ENCODE assay signal across 9 mouse cellular contexts in genomic region chr6:92665530-92665989, GRCm38 (mm10). TPM values are rescaled to one million over a fixed set of nuclear protein-coding genes. Genes with fewer than 3 reads are reported as not detected.
DNase-seq lines count a peak whose midpoint lies in the region; ATAC-seq and TF ChIP-seq lines count a peak whose summit lies in the region.
"Had no signal": no experiment of that assay in that cellular context is flagged by ENCODE, and none has a peak within 500 bp of the region (broad histone marks: within the 10 kb centered on the region; RNA-seq: fewer than 3 reads in every experiment).

No protein-coding gene starts in this region.

- H3K27ac ChIP-seq in hindbrain, embryonic 13.5 days = peak overlapping the region; percentile 55
- no peak overlapping the region for H3K27ac ChIP-seq in midbrain, embryonic 11.5 days (ENCODE audit: low read depth, low read length)
- H3K27ac ChIP-seq in stomach, postnatal 0 days (replicated peaks) = 0 out of 2 replicates have a peak overlapping the region, but pooled peaks have one; percentile 18
- H3K27ac ChIP-seq: embryonic facial prominence, embryonic 13.5 days had no signal

- TF ChIP-seq CTCF in Patski (IDR thresholded peaks at IDR 0.05) = peak; percentile 82
- peak; percentile 84 for TF ChIP-seq CTCF in stomach, postnatal 0 days (IDR thresholded peaks at IDR 0.05; ENCODE audit: low read depth)

- CTCF ChIA-PET in Patski (lab: Charles Lee) = interaction anchor here (0.5 to 4.4 kb wide), 25 partner anchors 9 to 219 kb away, joined by 3 to 25 read pairs (median 3); no protein-coding TSS in a partner anchor

- WGBS in hindbrain, embryonic 13.5 days = 3% methylated on average over 1 of the region's 1 CpGs
- WGBS in midbrain, embryonic 11.5 days = 4% methylated on average over 1 of the region's 1 CpGs
- 4% methylated on average over 1 of the region's 1 CpGs for WGBS in stomach, postnatal 0 days

- H3K4me1 ChIP-seq in hindbrain, embryonic 13.5 days (replicated peaks) = peaks cover 54% of the 10 kb centered on the region
- peaks cover 6% of the 10 kb centered on the region; the same call in 1 of the 2 replicates for H3K4me1 ChIP-seq in midbrain, embryonic 11.5 days (ENCODE audit: control insufficient read depth, insufficient read depth, low read length)
- no peaks in the 10 kb centered on the region for H3K4me1 ChIP-seq in stomach, postnatal 0 days (replicated peaks; ENCODE audit: control insufficient read depth, insufficient read depth)

- no peak for TF ChIP-seq EP300 in stomach, postnatal 0 days (optimal IDR thresholded peaks at IDR 0.05)

- peak; percentile 46 for DNase-seq in Patski (ENCODE audit: low read depth, low spot score)
- peak; percentile 12 for DNase-seq in c-Kit-positive CD71-negative TER-119-negative erythroid progenitor cells, embryonic 14.5 days (ENCODE audit: low read depth)
- peak; percentile 53 for DNase-seq in forelimb bud, embryonic 11.5 days (ENCODE audit: low read depth, low spot score)
- peak; percentile 73 for DNase-seq in left cerebral cortex, adult 11 months (ENCODE audit: low spot score)
- peak; percentile 97 for DNase-seq in midbrain, embryonic 11.5 days (ENCODE audit: low spot score, missing footprints)
- peak; percentile 65 for DNase-seq in stomach, postnatal 0 days (ENCODE audit: low spot score)

- POLR2A ChIA-PET in Patski (lab: Charles Lee) = no interaction called here

- no peak overlapping the region for H3K4me3 ChIP-seq in hindbrain, embryonic 13.5 days
- H3K4me3 ChIP-seq in midbrain, embryonic 11.5 days (ENCODE audit: low read depth, low read length) = no peak overlapping the region
- H3K4me3 ChIP-seq in stomach, postnatal 0 days (ENCODE audit: low read depth, low read length) = no peak overlapping the region
- H3K4me3 ChIP-seq: embryonic facial prominence, embryonic 13.5 days had no signal

- H3K27me3 ChIP-seq in Patski = no peaks in the 10 kb centered on the region
- H3K27me3 ChIP-seq in hindbrain, embryonic 13.5 days = no peaks in the 10 kb centered on the region
- no peaks in the 10 kb centered on the region for H3K27me3 ChIP-seq in midbrain, embryonic 11.5 days (ENCODE audit: control insufficient read depth, insufficient read depth, low read length)
- H3K27me3 ChIP-seq in stomach, postnatal 0 days (ENCODE audit: control insufficient read depth, insufficient read depth, low read length) = no peaks in the 10 kb centered on the region
- H3K27me3 ChIP-seq: embryonic facial prominence, embryonic 13.5 days had no signal

- no peaks in the 10 kb centered on the region for H3K36me3 ChIP-seq in hindbrain, embryonic 13.5 days
- no peaks in the 10 kb centered on the region for H3K36me3 ChIP-seq in midbrain, embryonic 11.5 days (ENCODE audit: control insufficient read depth, insufficient read depth, low read length)
- no peaks in the 10 kb centered on the region for H3K36me3 ChIP-seq in stomach, postnatal 0 days (ENCODE audit: control insufficient read depth, insufficient read depth, low read length)
- H3K36me3 ChIP-seq: embryonic facial prominence, embryonic 13.5 days had no signal

- ATAC-seq in Patski = no peak
- peak; percentile 21; the same call in 1 of the 2 replicates for ATAC-seq in hindbrain, embryonic 13.5 days (ENCODE audit: low FRiP score)
- no peak; the same call in 1 of the 2 replicates for ATAC-seq in midbrain, embryonic 11.5 days (ENCODE audit: low FRiP score)
- ATAC-seq in stomach, postnatal 0 days (ENCODE audit: low FRiP score, low TSS enrichment) = peak; percentile 38; the same call in 1 of the 2 replicates
- ATAC-seq in erythroblast, adult 5-6 weeks (replicated peaks; ENCODE audit: low FRiP score, poor library complexity, severe bottlenecking) = no peak

- H3K4me2 ChIP-seq in hindbrain, embryonic 13.5 days = no peak overlapping the region
- H3K4me2 ChIP-seq in midbrain, embryonic 11.5 days = no peak overlapping the region
- H3K4me2 ChIP-seq in stomach, postnatal 0 days (replicated peaks; ENCODE audit: low read depth) = no peak overlapping the region
- H3K4me2 ChIP-seq: embryonic facial prominence, embryonic 13.5 days had no signal

- no peak overlapping the region for H3K9ac ChIP-seq in hindbrain, embryonic 13.5 days
- 0 out of 2 replicates have a peak overlapping the region, but pooled peaks have one; percentile 28 for H3K9ac ChIP-seq in midbrain, embryonic 11.5 days (ENCODE audit: low read length)
- no peak overlapping the region for H3K9ac ChIP-seq in stomach, postnatal 0 days (ENCODE audit: low read length)
- H3K9ac ChIP-seq: embryonic facial prominence, embryonic 13.5 days had no signal

- H3K9me3 ChIP-seq in hindbrain, embryonic 13.5 days = no peaks in the 10 kb centered on the region
- no peaks in the 10 kb centered on the region for H3K9me3 ChIP-seq in midbrain, embryonic 11.5 days (ENCODE audit: control insufficient read depth, low read length)
- H3K9me3 ChIP-seq in stomach, postnatal 0 days (ENCODE audit: control insufficient read depth, low read length) = no peaks in the 10 kb centered on the region
- H3K9me3 ChIP-seq: embryonic facial prominence, embryonic 13.5 days had no signal

- in situ Hi-C loops in Patski (cut with MboI; ENCODE audit: low pct_unique_long_range_greater_than_20kb) = no loop called here

RNA-seq across cellular contexts. Expression of gene Prickle2, which starts 40.4 kb away (rescaled TPM):
- polyA plus RNA-seq in Patski (2021) = 18.1 TPM
- 14.2 and 14.3 TPM in 2 replicates for polyA plus RNA-seq in hindbrain, embryonic 13.5 days (2015; fragmentation: Nextera tagmentation; extraction: Ambion mirVana)
- 6.8 and 7.7 TPM in 2 replicates for polyA plus RNA-seq in midbrain, embryonic 11.5 days (2014; fragmentation: Nextera tagmentation; extraction: Ambion mirVana)
- 2.3 and 2.9 TPM in 2 replicates for polyA plus RNA-seq in stomach, postnatal 0 days (2015; fragmentation: Nextera tagmentation; extraction: Ambion mirVana)
- not detected in 2 replicates for total RNA-seq in erythroblast, adult 5-6 weeks (2015; ENCODE audit: low replicate concordance)
- total RNA-seq in erythroblast, adult 5-6 weeks (2017; ENCODE audit: low replicate concordance) = under 0.01 TPM in 1 of 2 replicates, not detected in the other

Comparison
In these comparisons a context has a peak if more than half of its experiments do, and no peak if none do; other contexts are left out.
1. ATAC-seq: peak in hindbrain, embryonic 13.5 days (single experiment) and stomach, postnatal 0 days (single experiment); none in Patski (single experiment), midbrain, embryonic 11.5 days (single experiment) and erythroblast, adult 5-6 weeks (single experiment).
2. DNase-seq: peak in every context shown above with its lines; median percentile 97 in midbrain, embryonic 11.5 days; 73 in left cerebral cortex, adult 11 months; 65 in stomach, postnatal 0 days; 53 in forelimb bud, embryonic 11.5 days; 46 in Patski; 12 in c-Kit-positive CD71-negative TER-119-negative erythroid progenitor cells, embryonic 14.5 days.